Mouse (Mus musculus) MEL (cell line): Measurements from ENCODE around the gene Selenot. TPM values are rescaled to one million over a fixed set of nuclear protein-coding genes. Genes with fewer than 3 reads are reported as not detected.

Experiments
- DNase-seq: peaks from one replicate; pipeline ENCODE4 v3.0.0; 2011; ENCODE audit warnings: low read depth, low spot score
- H3K27ac ChIP-seq: 2 replicates; pipeline ENCODE4 v1.5.1; 2012; ENCODE audit warnings: low read depth, mild to moderate bottlenecking, control low read depth, low read length, moderate library complexity; ENCODE audit not compliant: control insufficient read depth
- H3K27me3 ChIP-seq, 2 experiments: fragments of 150-350 bp in 1 of 2; sonication (generic) in 1 of 2; 2 replicates each; pipeline ENCODE4 v1.6.1; 2012; ENCODE audit warnings: low read length in 2 of 2, mild to moderate bottlenecking in 2 of 2, improper control_type of control experiment in 1 of 2, moderate library complexity in 1 of 2; ENCODE audit not compliant: insufficient read depth in 2 of 2, control insufficient read depth in 1 of 2
- H3K36me3 ChIP-seq, 2 experiments: 2 replicates each; pipeline ENCODE4 v1.6.1; 2012 to 2014; ENCODE audit warnings: low read length in 2 of 2, improper control_type of control experiment in 1 of 2, inconsistent platforms in 1 of 2, mild to moderate bottlenecking in 1 of 2; ENCODE audit not compliant: insufficient read depth in 2 of 2, control insufficient read depth in 1 of 2
- H3K4me1 ChIP-seq, 2 experiments: fragments of 150-350 bp in 1 of 2; sonication (generic) in 1 of 2; 2 replicates each; pipeline ENCODE4 v1.6.1; 2012; ENCODE audit warnings: low read length in 2 of 2, improper control_type of control experiment in 1 of 2, mild to moderate bottlenecking in 1 of 2; ENCODE audit not compliant: insufficient read depth in 2 of 2, control insufficient read depth in 1 of 2
- H3K4me3 ChIP-seq, 2 experiments: fragments of 150-350 bp in 1 of 2; sonication (generic) in 1 of 2; 2 replicates each; pipeline ENCODE4 v1.5.1; 2012; ENCODE audit warnings: low read depth in 2 of 2, low read length in 2 of 2, mild to moderate bottlenecking in 2 of 2, moderate library complexity in 2 of 2, control low read depth in 1 of 2, improper control_type of control experiment in 1 of 2; ENCODE audit not compliant: control insufficient read depth in 1 of 2, insufficient read depth in 1 of 2
- H3K79me2 ChIP-seq: 2 replicates; pipeline ENCODE4 v1.6.1; 2012; ENCODE audit warnings: mild to moderate bottlenecking, low read length, moderate library complexity; ENCODE audit not compliant: control insufficient read depth, poor library complexity, insufficient read depth
- H3K9ac ChIP-seq: 2 replicates; pipeline ENCODE4 v1.6.1; 2012; ENCODE audit warnings: low read depth, mild to moderate bottlenecking, control low read depth, low read length, moderate library complexity; ENCODE audit not compliant: control insufficient read depth, poor library complexity, severe bottlenecking
- H3K9me3 ChIP-seq: fragments of 150-350 bp; sonication (generic); replicated peaks from 2 replicates; pipeline ENCODE4 v1.6.1; 2012; ENCODE audit warnings: mild to moderate bottlenecking, low read length, improper control_type of control experiment, moderate library complexity; ENCODE audit not compliant: insufficient read depth
- CHD1 ChIP-seq: IDR thresholded peaks from 2 replicates; pipeline ENCODE4 v1.6.1; 2012; ENCODE audit warnings: low read depth, mild to moderate bottlenecking, inconsistent platforms, low read length, improper control_type of control experiment
- CTCF ChIP-seq, 3 experiments: IDR thresholded peaks in 2 of 3; conservative IDR thresholded peaks in 1 of 3; 2 replicates each; pipeline ENCODE4 v1.5.1; 2011 to 2012; ENCODE audit warnings: low read length in 3 of 3, low read depth in 2 of 3, mild to moderate bottlenecking in 2 of 3, improper control_type of control experiment in 1 of 3, inconsistent platforms in 1 of 3, mixed read lengths in 1 of 3, moderate library complexity in 1 of 3; ENCODE audit not compliant: control insufficient read depth in 1 of 3, insufficient read depth in 1 of 3, poor library complexity in 1 of 3, severe bottlenecking in 1 of 3
- E2F4 ChIP-seq: IDR thresholded peaks from 2 replicates; pipeline ENCODE4 v1.6.1; 2011; ENCODE audit warnings: low read depth, low read length, improper control_type of control experiment, borderline replicate concordance
- ELF1 ChIP-seq: IDR thresholded peaks from 2 replicates; pipeline ENCODE4 v1.6.1; 2014; ENCODE audit warnings: low read depth, mild to moderate bottlenecking, inconsistent platforms, low read length, improper control_type of control experiment, moderate library complexity
- GATA1 ChIP-seq: IDR thresholded peaks from 2 replicates; pipeline ENCODE4 v1.6.1; 2011; ENCODE audit warnings: low read depth, low read length, improper control_type of control experiment
- HCFC1 ChIP-seq: IDR thresholded peaks from 2 replicates; pipeline ENCODE4 v1.6.1; 2012; ENCODE audit warnings: low read depth, mild to moderate bottlenecking, inconsistent platforms, low read length, improper control_type of control experiment, moderate library complexity
- JUND ChIP-seq: IDR thresholded peaks from 2 replicates; pipeline ENCODE4 v1.6.1; 2011; ENCODE audit warnings: low read depth, mild to moderate bottlenecking, improper control_type of control experiment, low read length
- MEF2A ChIP-seq: IDR thresholded peaks from 2 replicates; pipeline ENCODE4 v1.6.1; 2014; ENCODE audit warnings: low read depth, mild to moderate bottlenecking, inconsistent platforms, low read length, improper control_type of control experiment; ENCODE audit not compliant: poor library complexity, insufficient replicate concordance, severe bottlenecking; ENCODE audit errors: extremely low read depth
- MXI1 ChIP-seq: IDR thresholded peaks from 2 replicates; pipeline ENCODE4 v1.6.1; 2011; ENCODE audit warnings: mild to moderate bottlenecking, low read depth, low read length, improper control_type of control experiment
- MYC ChIP-seq: IDR thresholded peaks from 2 replicates; pipeline ENCODE4 v1.6.1; 2011; ENCODE audit warnings: low read depth, mild to moderate bottlenecking, low read length, improper control_type of control experiment, moderate library complexity
- NELFE ChIP-seq: IDR thresholded peaks from 2 replicates; pipeline ENCODE4 v1.6.1; 2011; ENCODE audit warnings: low read depth, low read length, improper control_type of control experiment
- NRF1 ChIP-seq: IDR thresholded peaks from 2 replicates; pipeline ENCODE4 v1.6.1; 2014; ENCODE audit warnings: low read depth, mild to moderate bottlenecking, inconsistent platforms, low read length, improper control_type of control experiment, moderate library complexity; ENCODE audit not compliant: poor library complexity, insufficient read depth, severe bottlenecking
- POLR2A ChIP-seq, 2 experiments: IDR thresholded peaks; 2 replicates each; pipeline ENCODE4 v1.6.1; 2011 to 2012; ENCODE audit warnings: low read length in 2 of 2, mild to moderate bottlenecking in 2 of 2, control low read depth in 1 of 2, improper control_type of control experiment in 1 of 2, low read depth in 1 of 2, moderate library complexity in 1 of 2; ENCODE audit not compliant: control insufficient read depth in 1 of 2, insufficient read depth in 1 of 2, poor library complexity in 1 of 2
- POLR2AphosphoS2 ChIP-seq: IDR thresholded peaks from 2 replicates; pipeline ENCODE4 v1.6.1; 2011; ENCODE audit warnings: low read length, improper control_type of control experiment
- POLR2AphosphoS5 ChIP-seq: IDR thresholded peaks from 2 replicates; pipeline ENCODE4 v1.6.1; 2012; ENCODE audit warnings: low read depth, borderline replicate concordance, mild to moderate bottlenecking, inconsistent platforms, low read length, moderate library complexity, mixed read lengths
- RAD21 ChIP-seq: IDR thresholded peaks from 2 replicates; pipeline ENCODE4 v1.6.1; 2011; ENCODE audit warnings: mild to moderate bottlenecking, low read depth, low read length, improper control_type of control experiment
- RCOR1 ChIP-seq: IDR thresholded peaks from 2 replicates; pipeline ENCODE4 v1.6.1; 2012; ENCODE audit warnings: low read depth, mild to moderate bottlenecking, inconsistent platforms, low read length, improper control_type of control experiment
- SIN3A ChIP-seq: IDR thresholded peaks from 2 replicates; pipeline ENCODE4 v1.6.1; 2012; ENCODE audit warnings: low read length, improper control_type of control experiment, inconsistent platforms
- TBP ChIP-seq: IDR thresholded peaks from 2 replicates; pipeline ENCODE4 v1.8.0; 2011; ENCODE audit warnings: low read depth, low read length, improper control_type of control experiment
- TCF12 ChIP-seq: IDR thresholded peaks from 2 replicates; pipeline ENCODE4 v1.6.1; 2014; ENCODE audit warnings: low read depth, mild to moderate bottlenecking, inconsistent platforms, low read length, improper control_type of control experiment, moderate library complexity
- UBTF ChIP-seq: IDR thresholded peaks from 2 replicates; pipeline ENCODE4 v1.6.1; 2012; ENCODE audit warnings: low read depth, mild to moderate bottlenecking, inconsistent platforms, low read length, improper control_type of control experiment, moderate library complexity, borderline replicate concordance; ENCODE audit not compliant: insufficient read depth
- ZMIZ1 ChIP-seq: IDR thresholded peaks from 2 replicates; pipeline ENCODE4 v1.6.1; 2012; ENCODE audit warnings: low read depth, mild to moderate bottlenecking, inconsistent platforms, low read length, improper control_type of control experiment, moderate library complexity
- ZNF384 ChIP-seq: IDR thresholded peaks from 2 replicates; pipeline ENCODE4 v1.6.1; 2012; ENCODE audit warnings: low read depth, mild to moderate bottlenecking, inconsistent platforms, low read length, improper control_type of control experiment
- polyA plus RNA-seq, 2 experiments: library from polyadenylated mRNA; stranded (reverse) in 1 of 2; unstranded in 1 of 2; fragments of >175 nt in 1 of 2; fragments of >200 nt in 1 of 2; gene quantifications; 2 replicates each; pipeline versions ENCODE4 v1.2.1 to v1.2.4; 2012; ENCODE audit warnings: low replicate concordance in 2 of 2, low read depth in 1 of 2; ENCODE audit not compliant: insufficient read length in 2 of 2, insufficient read depth in 1 of 2, missing spikeins in 1 of 2
- total RNA-seq: library from RNA; depleted of rRNA; stranded (reverse); fragments of 300-350 nt; gene quantifications from 2 replicates; pipeline ENCODE4 v1.2.3, GENCODE M21; 2012; rRNA removed

The Selenot gene
- total RNA-seq (78.3 and 83.9 TPM in 2 replicates), polyA plus RNA-seq (100 to 1,000 TPM in 1 of 2 experiments, 10 to 100 TPM in 1; 89.5 to 107 TPM)

- H3K4me1 ChIP-seq, result peaks cover 2 to 4% of the 10 kb centered on the region in 2 experiments; a peak in 3 of 4 replicates
- peak within 1 kb of the TSS; percentile 82 for H3K27ac ChIP-seq
- H3K9ac ChIP-seq, result peak within 1 kb of the TSS; percentile 94
- peak; percentile 96 for DNase-seq
- H3K36me3 ChIP-seq, result peaks cover 4 to 19% of the 10 kb centered on the region in 2 experiments
- no peaks in the 10 kb centered on the region for H3K9me3 ChIP-seq
- H3K79me2 ChIP-seq, result peaks cover 35% of the 10 kb centered on the region
- H3K4me3 ChIP-seq, result peak within 1 kb of the TSS; percentile 67 to 94
- H3K27me3 ChIP-seq, result no peaks in the 10 kb centered on the region
- TF ChIP-seq CHD1 (peak; percentile 75; the same call in 1 of the 2 replicates), ZNF384 (no peak), GATA1 (0 out of 2 replicates have a peak, but pooled peaks have one; percentile 7), TBP (peak; percentile 91), MXI1 (no peak), POLR2AphosphoS2 (peak; percentile 93), POLR2AphosphoS5 (peak; percentile 67; the same call in 1 of the 2 replicates), NELFE (peak; percentile 98), ZMIZ1 (peak; percentile 95), TCF12 (peak; percentile 60), NRF1 (peak; percentile 96), RCOR1 (no peak), RAD21 (no peak), MEF2A (no peak), E2F4 (no peak), ELF1 (no peak), POLR2A (IDR thresholded peaks at IDR 0.05; ENCODE audit: control insufficient read depth in 1 of 2, insufficient read depth in 1 of 2, low read depth in 1 of 2, low read length in 2 of 2, poor library complexity in 1 of 2) (peak; percentile 98 to 99), SIN3A (peak; percentile 23; the same call in 1 of the 2 replicates), JUND (no peak), CTCF (IDR thresholded peaks at IDR 0.05 in 2 of 3, conservative IDR thresholded peaks at IDR 0.05 in 1 of 3; ENCODE audit: control insufficient read depth in 1 of 3, insufficient read depth in 1 of 3, low read depth in 2 of 3, low read length in 3 of 3, poor library complexity in 1 of 3, severe bottlenecking in 1 of 3) (no peak), HCFC1 (peak; percentile 64; the same call in 1 of the 2 replicates), MYC (no peak), UBTF (peak; percentile 100)
Measured at GRCm38 (mm10) chr3:58576137-58577066, at the start of gene Selenot. TSS of gene Selenot (plus strand) at chr3:58576636.
